Mouse (Mus musculus) lung, adult 2 months (tissue): ENCODE results near the gene Lemd2. TPM values are rescaled to one million over a fixed set of nuclear protein-coding genes. Genes with fewer than 3 reads are reported as not detected.
A peak's percentile ranks its signal among the peaks of the same experiment; 100 is the strongest.

ENCODE experiments used
- DNase-seq: peaks from one replicate; pipeline ENCODE4 v3.0.0; 2022
- H3K4me1 ChIP-seq: fragments of 200-500 bp; 2 replicates; pipeline ENCODE4 v1.6.1; 2011; ENCODE audit warnings: low read length; ENCODE audit not compliant: control insufficient read depth, insufficient read depth
- H3K4me3 ChIP-seq: fragments of 200-500 bp; replicated peaks from 2 replicates; pipeline ENCODE3; 2011; ENCODE audit warnings: low read depth, mild to moderate bottlenecking, control low read depth, low read length; ENCODE audit errors: extremely low read depth
- CTCF ChIP-seq: fragments of 200-500 bp; IDR thresholded peaks from 2 replicates; pipeline ENCODE4 v1.5.1; 2011; ENCODE audit warnings: mild to moderate bottlenecking, low read length, control low read depth; ENCODE audit not compliant: insufficient read depth
- POLR2A ChIP-seq: fragments of 200-500 bp; IDR thresholded peaks from 2 replicates; pipeline ENCODE4 v1.6.1; 2011; ENCODE audit warnings: low read depth, mild to moderate bottlenecking, control low read depth, low read length, borderline replicate concordance; ENCODE audit errors: extremely low read depth
- WGBS: fragments of 180-500 bp; shearing (Covaris S2); methylation state at CpG from one replicate; pipeline ENCODE4 v1.1.7; 2018; 5-methylcytosine and 5-hydroxymethylcytosine counted together
- polyA plus RNA-seq: library from polyadenylated mRNA; depleted of rRNA; stranded (reverse); fragments of >200 nt; gene quantifications from 2 replicates; pipeline ENCODE4 v1.2.3, GENCODE M21; 2012

The Lemd2 gene
- polyA plus RNA-seq, 1 experiment = 89.9 TPM

GRCm38 (mm10) chr17:27172459-27172858 is 31.8 kb downstream of the Lemd2 start:
- no peak for DNase-seq
- no peak for TF ChIP-seq POLR2A
- TF ChIP-seq CTCF = no peak
- WGBS = 65% methylated on average over 9 of the region's 9 CpGs
- no peaks in the 10 kb centered on the region for H3K4me1 ChIP-seq
- no peak overlapping the region for H3K4me3 ChIP-seq

- Histone ChIP-seq H3K4me3 (no peak overlapping the region), H3K4me1 (no peaks in the 10 kb centered on the region)
- no peak for TF ChIP-seq CTCF
- no peak for TF ChIP-seq POLR2A
- DNase-seq = no peak
- 69% methylated on average over 5 of the region's 5 CpGs for WGBS
Observed at GRCm38 (mm10) chr17:27171121-27171520, 33.1 kb downstream of the Lemd2 start.

GRCm38 (mm10) chr17:27169952-27170695 is 34.1 kb downstream of the Lemd2 start:
- TF ChIP-seq POLR2A = no peak
- no peak for TF ChIP-seq CTCF
- no peak for DNase-seq
- H3K4me1 ChIP-seq = no peaks in the 10 kb centered on the region
- no peak overlapping the region for H3K4me3 ChIP-seq
- 68% methylated on average over 11 of the region's 11 CpGs for WGBS

GRCm38 (mm10) chr17:27168569-27168968 is 35.7 kb downstream of the Lemd2 start:
- Histone ChIP-seq H3K4me1 (no peaks in the 10 kb centered on the region), H3K4me3 (no peak overlapping the region)
- TF ChIP-seq CTCF = no peak
- TF ChIP-seq POLR2A = no peak
- 95% methylated on average over 4 of the region's 4 CpGs for WGBS
- DNase-seq = no peak

GRCm38 (mm10) chr17:27167545-27167944 is 36.7 kb downstream of the Lemd2 start, which contains the start of gene Ip6k3:
Gene Ip6k3 (minus strand): TSS chr17:27167795.
- WGBS = 39% methylated on average over 4 of the region's 4 CpGs

GRCm38 (mm10) chr17:27166901-27167300 is 37.4 kb downstream of the Lemd2 start:
- DNase-seq = no peak
- no peak for TF ChIP-seq CTCF
- TF ChIP-seq POLR2A = no peak; the same call in 1 of the 2 replicates
- Histone ChIP-seq H3K4me1 (no peaks in the 10 kb centered on the region), H3K4me3 (peak overlapping the region; percentile 1)
- 63% methylated on average over 6 of the region's 6 CpGs for WGBS

More at GRCm38 (mm10) chr17:27167545-27167944, 36.7 kb downstream of the Lemd2 start, which contains the start of gene Ip6k3:
- Histone ChIP-seq H3K4me1 (no peaks in the 10 kb centered on the region), H3K4me3 (peak within 1 kb of the TSS; percentile 1)
- no peak for TF ChIP-seq POLR2A
- no peak for TF ChIP-seq CTCF
- no peak for DNase-seq

GRCm38 (mm10) chr17:27165054-27165773 is 39.1 kb downstream of the Lemd2 start:
- Histone ChIP-seq H3K4me1 (no peaks in the 10 kb centered on the region), H3K4me3 (no peak overlapping the region)
- 56% methylated on average over 8 of the region's 8 CpGs for WGBS
- TF ChIP-seq POLR2A (no peak), CTCF (peak; percentile 46)
- no peak for DNase-seq

GRCm38 (mm10) chr17:27160905-27161304 is 43.4 kb downstream of the Lemd2 start:
- 50% methylated on average over 4 of the region's 4 CpGs for WGBS
- Histone ChIP-seq H3K4me1 (no peaks in the 10 kb centered on the region), H3K4me3 (no peak overlapping the region)
- TF ChIP-seq CTCF (no peak), POLR2A (no peak)
- DNase-seq = peak; percentile 40

- Histone ChIP-seq H3K4me3 (no peak overlapping the region), H3K4me1 (no peaks in the 10 kb centered on the region)
- DNase-seq = no peak
- 66% methylated on average over 7 of the region's 7 CpGs for WGBS
- TF ChIP-seq CTCF = no peak
- no peak for TF ChIP-seq POLR2A
Observed at GRCm38 (mm10) chr17:27159169-27159568, 45.1 kb downstream of the Lemd2 start.

GRCm38 (mm10) chr17:27158439-27158838 is 45.8 kb downstream of the Lemd2 start:
- no peak for TF ChIP-seq POLR2A
- TF ChIP-seq CTCF = no peak
- WGBS = 85% methylated on average over 6 of the region's 6 CpGs
- no peak for DNase-seq

More at GRCm38 (mm10) chr17:27158439-27158838, 45.8 kb downstream of the Lemd2 start:
- Histone ChIP-seq H3K4me3 (no peak overlapping the region), H3K4me1 (no peaks in the 10 kb centered on the region)
